Mouse (Mus musculus) limb, embryonic 10.5 days (tissue): Measurements from ENCODE around the gene Il22ra2. TPM values are rescaled to one million over a fixed set of nuclear protein-coding genes. Genes with fewer than 3 reads are reported as not detected.

ENCODE experiments used
- DNase-seq: peaks from one replicate; pipeline ENCODE4 v3.0.0-alpha.2; 2017; ENCODE audit warnings: low spot score
- H3K27ac ChIP-seq: fragments of 300-500 bp; sonication (generic); 2 replicates; pipeline ENCODE4 v1.5.1; 2016; ENCODE audit warnings: mild to moderate bottlenecking
- H3K27me3 ChIP-seq: fragments of 300-500 bp; sonication (generic); 2 replicates; pipeline ENCODE4 v1.6.1; 2016; ENCODE audit warnings: low read depth, mild to moderate bottlenecking; ENCODE audit not compliant: poor library complexity, severe bottlenecking
- H3K36me3 ChIP-seq: fragments of 300-500 bp; sonication (generic); 2 replicates; pipeline ENCODE4 v1.6.1; 2016; ENCODE audit warnings: mild to moderate bottlenecking, moderate library complexity
- H3K4me1 ChIP-seq: fragments of 300-500 bp; sonication (generic); 2 replicates; pipeline ENCODE4 v1.6.1; 2016
- H3K4me3 ChIP-seq: fragments of 300-500 bp; sonication (generic); 2 replicates; pipeline ENCODE4 v1.5.1; 2016; ENCODE audit warnings: mild to moderate bottlenecking, moderate library complexity
- H3K9me3 ChIP-seq: fragments of 300-500 bp; sonication (generic); replicated peaks from 2 replicates; pipeline ENCODE4 v1.6.1; 2016; ENCODE audit warnings: mild to moderate bottlenecking
- WGBS: fragments of 180-500 bp; shearing (Covaris S2); methylation state at CpG from one replicate; pipeline ENCODE4 v1.1.7; 2016; 5-methylcytosine and 5-hydroxymethylcytosine counted together
- polyA plus RNA-seq: library from polyadenylated mRNA; unstranded; fragments of >200 nt; fragmentation: Nextera tagmentation; extraction: Ambion mirVana; gene quantifications from 2 replicates; pipeline ENCODE4 v1.2.1, GENCODE M21; 2016

The Il22ra2 gene
- polyA plus RNA-seq, 1 experiment from 2014 or later: not detected

GRCm38 (mm10) chr10:19613111-19613753, 8.6 kb upstream of the Il22ra2 start:
- Histone ChIP-seq H3K9me3 (no peaks in the 10 kb centered on the region), H3K4me1 (peaks cover 13% of the 10 kb centered on the region; the same call in 1 of the 2 replicates), H3K36me3 (peaks cover 15% of the 10 kb centered on the region), H3K27ac (peak overlapping the region; percentile 34; the same call in 1 of the 2 replicates), H3K4me3 (no peak overlapping the region), H3K27me3 (no peaks in the 10 kb centered on the region)
- DNase-seq: no peak
- WGBS: 58% methylated on average over 7 of the region's 7 CpGs

- Histone ChIP-seq H3K9me3 (no peaks in the 10 kb centered on the region), H3K4me3 (no peak overlapping the region), H3K36me3 (no peaks in the 10 kb centered on the region), H3K27ac (no peak overlapping the region), H3K4me1 (no peaks in the 10 kb centered on the region), H3K27me3 (no peaks in the 10 kb centered on the region)
- WGBS: 78% methylated on average over 5 of the region's 5 CpGs
- no peak for DNase-seq
Measured at GRCm38 (mm10) chr10:19619736-19620135, 2.1 kb upstream of the Il22ra2 start.

- Histone ChIP-seq H3K4me1 (no peaks in the 10 kb centered on the region), H3K36me3 (no peaks in the 10 kb centered on the region), H3K4me3 (no peak overlapping the region), H3K9me3 (no peaks in the 10 kb centered on the region), H3K27me3 (no peaks in the 10 kb centered on the region), H3K27ac (no peak overlapping the region)
- 96% methylated on average over 1 of the region's 1 CpGs for WGBS
- no peak for DNase-seq
Measured at GRCm38 (mm10) chr10:19624617-19625016, 2.8 kb downstream of the Il22ra2 start.

- H3K27me3 ChIP-seq: no peaks in the 10 kb centered on the region
- H3K27ac ChIP-seq: no peak overlapping the region
- 94% methylated on average over 2 of the region's 2 CpGs for WGBS
- DNase-seq: no peak
- no peaks in the 10 kb centered on the region for H3K4me1 ChIP-seq
- no peak overlapping the region for H3K4me3 ChIP-seq
- no peaks in the 10 kb centered on the region for H3K36me3 ChIP-seq
- no peaks in the 10 kb centered on the region for H3K9me3 ChIP-seq
Measured at GRCm38 (mm10) chr10:19627342-19627741, 5.5 kb downstream of the Il22ra2 start.

GRCm38 (mm10) chr10:19627748-19628147, 6.0 kb downstream of the Il22ra2 start:
- H3K36me3 ChIP-seq: no peaks in the 10 kb centered on the region
- no peak overlapping the region for H3K4me3 ChIP-seq
- H3K4me1 ChIP-seq: no peaks in the 10 kb centered on the region
- no peak for DNase-seq
- H3K27me3 ChIP-seq: no peaks in the 10 kb centered on the region
- 88% methylated on average over 4 of the region's 4 CpGs for WGBS
- no peak overlapping the region for H3K27ac ChIP-seq
- H3K9me3 ChIP-seq: no peaks in the 10 kb centered on the region

- Histone ChIP-seq H3K36me3 (no peaks in the 10 kb centered on the region), H3K27ac (no peak overlapping the region), H3K4me3 (no peak overlapping the region), H3K27me3 (no peaks in the 10 kb centered on the region), H3K4me1 (no peaks in the 10 kb centered on the region), H3K9me3 (no peaks in the 10 kb centered on the region)
- WGBS: 83% methylated on average over 13 of the region's 13 CpGs
- DNase-seq: no peak
Measured at GRCm38 (mm10) chr10:19631616-19632195, 9.9 kb downstream of the Il22ra2 start.

- H3K36me3 ChIP-seq: no peaks in the 10 kb centered on the region
- no peak overlapping the region for H3K4me3 ChIP-seq
- H3K27ac ChIP-seq: no peak overlapping the region
- H3K9me3 ChIP-seq: no peaks in the 10 kb centered on the region
- DNase-seq: no peak
- H3K4me1 ChIP-seq: no peaks in the 10 kb centered on the region
- no peaks in the 10 kb centered on the region for H3K27me3 ChIP-seq
- 92% methylated on average over 5 of the region's 5 CpGs for WGBS
Measured at GRCm38 (mm10) chr10:19638851-19639250, 17.1 kb downstream of the Il22ra2 start.

- H3K36me3 ChIP-seq: no peaks in the 10 kb centered on the region
- H3K4me3 ChIP-seq: no peak overlapping the region
- DNase-seq: no peak
- no peaks in the 10 kb centered on the region for H3K9me3 ChIP-seq
- 94% methylated on average over 1 of the region's 1 CpGs for WGBS
- H3K4me1 ChIP-seq: no peaks in the 10 kb centered on the region
- no peak overlapping the region for H3K27ac ChIP-seq
- H3K27me3 ChIP-seq: no peaks in the 10 kb centered on the region
Measured at GRCm38 (mm10) chr10:19639630-19640029, 17.8 kb downstream of the Il22ra2 start.

GRCm38 (mm10) chr10:19645119-19645518, 23.3 kb downstream of the Il22ra2 start:
- Histone ChIP-seq H3K4me3 (no peak overlapping the region), H3K27me3 (no peaks in the 10 kb centered on the region), H3K4me1 (no peaks in the 10 kb centered on the region), H3K27ac (no peak overlapping the region), H3K9me3 (no peaks in the 10 kb centered on the region), H3K36me3 (no peaks in the 10 kb centered on the region)
- WGBS: 89% methylated on average over 2 of the region's 2 CpGs
- DNase-seq: no peak

GRCm38 (mm10) chr10:19657426-19657825, 35.6 kb downstream of the Il22ra2 start:
- H3K4me3 ChIP-seq: no peak overlapping the region
- H3K27ac ChIP-seq: no peak overlapping the region
- DNase-seq: no peak
- no peaks in the 10 kb centered on the region for H3K27me3 ChIP-seq
- H3K4me1 ChIP-seq: no peaks in the 10 kb centered on the region
- WGBS: 92% methylated on average over 9 of the region's 9 CpGs
- no peaks in the 10 kb centered on the region for H3K36me3 ChIP-seq
- H3K9me3 ChIP-seq: no peaks in the 10 kb centered on the region

- Histone ChIP-seq H3K36me3 (no peaks in the 10 kb centered on the region), H3K4me3 (no peak overlapping the region), H3K27ac (no peak overlapping the region), H3K4me1 (no peaks in the 10 kb centered on the region), H3K27me3 (no peaks in the 10 kb centered on the region), H3K9me3 (no peaks in the 10 kb centered on the region)
- no peak for DNase-seq
- 80% methylated on average over 5 of the region's 5 CpGs for WGBS
Measured at GRCm38 (mm10) chr10:19659953-19660352, 38.2 kb downstream of the Il22ra2 start.

GRCm38 (mm10) chr10:19668973-19669372, 47.2 kb downstream of the Il22ra2 start:
- no peaks in the 10 kb centered on the region for H3K4me1 ChIP-seq
- no peak for DNase-seq
- WGBS: 89% methylated on average over 5 of the region's 5 CpGs
- no peaks in the 10 kb centered on the region for H3K9me3 ChIP-seq
- H3K27me3 ChIP-seq: no peaks in the 10 kb centered on the region
- H3K36me3 ChIP-seq: no peaks in the 10 kb centered on the region
- H3K4me3 ChIP-seq: no peak overlapping the region
- no peak overlapping the region for H3K27ac ChIP-seq

GRCm38 (mm10) chr10:19672015-19672414, 50.2 kb downstream of the Il22ra2 start:
- H3K27ac ChIP-seq: no peak overlapping the region
- no peaks in the 10 kb centered on the region for H3K9me3 ChIP-seq
- H3K27me3 ChIP-seq: no peaks in the 10 kb centered on the region
- H3K4me1 ChIP-seq: no peaks in the 10 kb centered on the region
- DNase-seq: no peak
- H3K36me3 ChIP-seq: no peaks in the 10 kb centered on the region
- H3K4me3 ChIP-seq: no peak overlapping the region

- no peaks in the 10 kb centered on the region for H3K9me3 ChIP-seq
- H3K4me3 ChIP-seq: no peak overlapping the region
- no peaks in the 10 kb centered on the region for H3K27me3 ChIP-seq
- H3K36me3 ChIP-seq: no peaks in the 10 kb centered on the region
- WGBS: 85% methylated on average over 1 of the region's 1 CpGs
- no peaks in the 10 kb centered on the region for H3K4me1 ChIP-seq
- no peak overlapping the region for H3K27ac ChIP-seq
- DNase-seq: no peak
Measured at GRCm38 (mm10) chr10:19673146-19673545, 51.3 kb downstream of the Il22ra2 start.
